Mouse (Mus musculus) midbrain, postnatal 0 days (tissue): Measurements from ENCODE around the gene Scube3. TPM values are rescaled to one million over a fixed set of nuclear protein-coding genes. Genes with fewer than 3 reads are reported as not detected.

Source experiments
- ATAC-seq: fragments of 200-750 bp; cut with Nextera tagmentation; 2 replicates; pipeline ENCODE4 v1.8.0; 2017; ENCODE audit warnings: moderate number of reproducible peaks, mild to moderate bottlenecking, moderate TSS enrichment, moderate library complexity; ENCODE audit not compliant: low FRiP score
- DNase-seq: peaks from one replicate; pipeline ENCODE4 v3.0.0-alpha.2; 2015; ENCODE audit warnings: low spot score
- H3K27ac ChIP-seq: fragments of 300-500 bp; sonication (generic); 2 replicates; pipeline ENCODE4 v1.5.1; 2014; ENCODE audit warnings: low read depth, mild to moderate bottlenecking, low read length, mixed read lengths
- H3K27me3 ChIP-seq: fragments of 300-500 bp; sonication (generic); 2 replicates; pipeline ENCODE4 v1.6.1; 2014; ENCODE audit warnings: low read length, control low read depth, mixed read lengths; ENCODE audit not compliant: insufficient read depth
- H3K36me3 ChIP-seq: fragments of 300-500 bp; sonication (generic); 2 replicates; pipeline ENCODE4 v1.6.1; 2014; ENCODE audit warnings: low read length, control low read depth, mixed read lengths; ENCODE audit not compliant: insufficient read depth
- H3K4me1 ChIP-seq: fragments of 300-500 bp; sonication (generic); 2 replicates; pipeline ENCODE4 v1.6.1; 2014; ENCODE audit warnings: mild to moderate bottlenecking, control low read depth, antibody characterized with exemption, low read length, mixed read lengths; ENCODE audit not compliant: insufficient read depth
- H3K4me2 ChIP-seq: fragments of 300-500 bp; sonication (generic); 2 replicates; pipeline ENCODE4 v1.6.1; 2014; ENCODE audit warnings: low read depth, mild to moderate bottlenecking, low read length, mixed read lengths; ENCODE audit not compliant: poor library complexity, severe bottlenecking
- H3K4me3 ChIP-seq: fragments of 300-500 bp; sonication (generic); 2 replicates; pipeline ENCODE4 v1.5.1; 2014; ENCODE audit warnings: low read depth, mild to moderate bottlenecking, low read length, moderate library complexity
- H3K9ac ChIP-seq: fragments of 300-500 bp; sonication (generic); replicated peaks from 2 replicates; pipeline ENCODE4 v1.6.1; 2014; ENCODE audit warnings: mild to moderate bottlenecking, low read length, moderate library complexity, mixed read lengths; ENCODE audit not compliant: poor library complexity, severe bottlenecking
- H3K9me3 ChIP-seq: fragments of 300-500 bp; sonication (generic); 2 replicates; pipeline ENCODE4 v1.6.1; 2016; ENCODE audit warnings: low read length, control low read depth
- CTCF ChIP-seq: IDR thresholded peaks from 2 replicates; pipeline ENCODE4 v1.5.1; 2016; ENCODE audit warnings: antibody characterized with exemption, mild to moderate bottlenecking
- WGBS: fragments of 180-500 bp; shearing (Covaris S2); extraction: QIAGEN DNeasy Blood & Tissue Kit; methylation state at CpG from one replicate; pipeline ENCODE4 v1.1.7; 2014; 5-methylcytosine and 5-hydroxymethylcytosine counted together
- polyA plus RNA-seq: library from polyadenylated mRNA; unstranded; fragments of >200 nt; fragmentation: Nextera tagmentation; extraction: Ambion mirVana; gene quantifications from 2 replicates; pipeline ENCODE4 v1.2.1, GENCODE M21; 2015
- total RNA-seq: library from RNA; depleted of rRNA; stranded (reverse); fragments of >200 nt; gene quantifications from 2 replicates; pipeline ENCODE4 v1.2.3, GENCODE M21; 2014; rRNA removed

Gene Scube3
- 19.9 and 24.7 TPM in 2 replicates for total RNA-seq
- 3.1 and 3.9 TPM in 2 replicates for polyA plus RNA-seq

DNA sequence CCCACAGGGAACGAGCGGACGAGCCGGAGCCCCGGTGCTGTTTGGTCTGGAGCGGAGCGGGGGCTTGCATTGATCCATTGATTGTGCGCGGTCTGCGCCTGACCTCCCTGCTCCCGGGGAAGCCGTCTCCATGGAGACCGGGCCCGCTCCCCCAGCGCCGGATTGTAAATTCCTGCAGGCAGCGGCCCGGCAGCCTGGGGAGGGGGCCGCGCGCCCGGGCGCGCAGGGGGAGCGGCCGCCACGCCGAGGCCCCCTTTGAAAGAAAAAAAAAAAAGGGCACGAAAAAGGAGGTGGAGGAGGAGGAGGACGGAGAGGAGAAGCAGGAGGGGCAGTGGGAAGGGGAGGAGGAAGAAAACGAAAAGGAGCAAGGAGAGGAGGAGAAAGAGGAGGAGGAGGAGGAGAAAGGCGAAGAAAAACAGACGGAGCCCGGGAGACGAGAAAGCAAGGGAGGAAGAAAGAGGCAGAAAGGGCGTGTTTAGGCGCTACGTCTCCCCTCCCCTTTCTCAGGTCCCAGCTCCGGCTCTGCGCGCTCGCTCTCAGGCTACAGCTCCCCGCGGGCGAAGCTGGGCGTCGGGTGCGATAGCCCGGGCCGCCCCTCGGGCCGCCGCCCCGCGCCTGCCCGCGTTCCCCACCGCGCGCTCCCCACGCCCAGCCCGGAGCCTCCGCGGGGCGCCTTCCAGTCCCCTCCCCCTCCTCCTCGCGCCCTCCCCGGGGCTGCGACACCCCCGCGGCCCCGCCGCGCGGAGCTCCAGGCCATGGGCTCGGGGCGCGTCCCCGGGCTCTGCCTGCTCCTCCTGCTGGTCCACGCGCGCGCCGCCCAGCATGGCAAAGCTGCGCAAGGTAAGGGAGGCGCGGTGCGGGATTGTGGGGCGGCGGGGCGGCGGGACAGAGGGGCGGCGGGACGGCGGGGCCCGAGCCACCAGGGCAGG lies at the start of gene Scube3:
Scube3 (plus strand) TSS at position 371 of the 929 bp plus-strand sequence.
- DNase-seq (peak; percentile 55), ATAC-seq (peak; percentile 25; the same call in 1 of the 2 replicates)
- Histone ChIP-seq H3K4me2 (peak within 1 kb of the TSS; percentile 93), H3K27me3 (no peaks in the 10 kb centered on the region), H3K4me1 (0 out of 2 replicates have a peak, but pooled peaks cover 11% of the 10 kb centered on the region), H3K27ac (peak within 1 kb of the TSS; percentile 85), H3K9ac (peak within 1 kb of the TSS; percentile 79), H3K9me3 (no peaks in the 10 kb centered on the region), H3K36me3 (no peaks in the 10 kb centered on the region), H3K4me3 (peak within 1 kb of the TSS; percentile 76)
- peak; percentile 23; the same call in 1 of the 2 replicates for TF ChIP-seq CTCF
- under 1% methylated on average over 68 of the region's 97 CpGs for WGBS

DNA sequence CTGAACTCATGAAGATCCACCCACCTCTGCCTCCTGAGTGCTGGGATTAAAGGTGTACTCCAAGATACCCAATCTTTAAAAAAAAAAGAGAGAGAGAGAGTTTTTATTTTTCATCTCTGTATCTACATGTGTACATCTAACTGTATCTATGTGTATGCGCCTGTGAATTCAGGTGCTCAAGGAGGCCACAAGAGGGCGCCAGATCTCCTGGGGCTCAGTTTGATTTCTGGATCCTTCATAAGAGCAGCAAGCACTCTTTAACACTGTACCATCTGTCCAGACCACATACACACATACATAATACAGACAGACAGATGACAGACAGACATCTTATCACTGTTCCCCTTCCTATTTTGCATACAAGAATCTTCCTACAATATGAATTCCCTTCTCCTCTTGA lies 49.6 kb upstream of the Scube3 start:
- DNase-seq (no peak), ATAC-seq (no peak)
- 86% methylated on average over 2 of the region's 2 CpGs for WGBS
- Histone ChIP-seq H3K27me3 (no peaks in the 10 kb centered on the region), H3K4me3 (no peak overlapping the region), H3K9ac (no peak overlapping the region), H3K36me3 (no peaks in the 10 kb centered on the region), H3K4me1 (0 out of 2 replicates have a peak, but pooled peaks cover 3% of the 10 kb centered on the region), H3K9me3 (no peaks in the 10 kb centered on the region), H3K27ac (no peak overlapping the region), H3K4me2 (no peak overlapping the region)
- TF ChIP-seq CTCF: peak; percentile 50

DNA sequence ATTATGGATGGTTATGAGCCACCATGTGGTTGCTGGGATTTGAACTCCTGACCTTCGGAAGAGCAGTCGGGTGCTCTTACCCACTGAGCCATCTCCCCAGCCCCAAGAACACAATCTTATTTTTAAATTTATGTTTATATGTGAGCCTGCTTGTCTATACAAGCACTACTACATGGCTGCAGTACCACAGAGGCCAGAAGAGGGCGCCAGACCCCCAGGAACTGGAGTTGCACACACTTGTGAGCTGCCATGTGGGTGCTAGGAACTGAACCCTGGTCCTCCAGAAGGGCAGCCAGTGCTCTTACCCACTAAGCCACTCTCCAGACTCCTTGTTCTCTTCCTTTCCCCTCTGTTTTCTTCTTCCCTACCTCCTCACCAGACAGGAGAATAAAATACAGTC lies 48.1 kb upstream of the Scube3 start:
- DNase-seq (no peak), ATAC-seq (no peak)
- TF ChIP-seq CTCF: peak; percentile 42
- no peaks in the 10 kb centered on the region for H3K9me3 ChIP-seq
- H3K27me3 ChIP-seq: no peaks in the 10 kb centered on the region
- no peak overlapping the region for H3K4me2 ChIP-seq
- H3K27ac ChIP-seq: no peak overlapping the region
- WGBS: 85% methylated on average over 3 of the region's 3 CpGs
- no peak overlapping the region for H3K4me3 ChIP-seq
- H3K36me3 ChIP-seq: no peaks in the 10 kb centered on the region
- no peaks in the 10 kb centered on the region for H3K4me1 ChIP-seq
- no peak overlapping the region for H3K9ac ChIP-seq

DNA sequence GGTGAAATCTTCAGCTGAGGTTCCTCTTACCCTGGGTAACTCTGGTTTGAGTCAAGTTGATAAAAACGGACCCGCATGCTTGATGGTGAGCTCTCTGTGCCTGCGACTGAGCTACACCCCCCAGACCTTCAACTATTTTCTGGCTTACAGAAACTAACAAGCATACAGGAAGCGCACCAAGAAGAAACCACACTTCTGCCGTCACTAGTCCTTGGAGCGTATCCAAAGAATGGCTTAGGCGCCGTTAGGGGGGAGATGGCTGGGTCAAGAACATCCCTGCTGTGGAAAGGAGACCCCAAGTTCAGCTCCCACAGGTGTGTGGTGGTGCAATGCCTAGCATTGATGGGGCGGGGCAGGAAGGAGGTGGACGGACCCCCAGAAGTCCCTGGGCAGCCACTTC lies 45.5 kb upstream of the Scube3 start:
- no peak for TF ChIP-seq CTCF
- no peak overlapping the region for H3K9ac ChIP-seq
- DNase-seq: no peak
- H3K36me3 ChIP-seq: no peaks in the 10 kb centered on the region
- ATAC-seq: no peak
- H3K9me3 ChIP-seq: no peaks in the 10 kb centered on the region
- no peak overlapping the region for H3K4me3 ChIP-seq
- no peak overlapping the region for H3K4me2 ChIP-seq
- WGBS: 80% methylated on average over 10 of the region's 10 CpGs
- H3K27ac ChIP-seq: no peak overlapping the region
- no peaks in the 10 kb centered on the region for H3K4me1 ChIP-seq
- no peaks in the 10 kb centered on the region for H3K27me3 ChIP-seq

DNA sequence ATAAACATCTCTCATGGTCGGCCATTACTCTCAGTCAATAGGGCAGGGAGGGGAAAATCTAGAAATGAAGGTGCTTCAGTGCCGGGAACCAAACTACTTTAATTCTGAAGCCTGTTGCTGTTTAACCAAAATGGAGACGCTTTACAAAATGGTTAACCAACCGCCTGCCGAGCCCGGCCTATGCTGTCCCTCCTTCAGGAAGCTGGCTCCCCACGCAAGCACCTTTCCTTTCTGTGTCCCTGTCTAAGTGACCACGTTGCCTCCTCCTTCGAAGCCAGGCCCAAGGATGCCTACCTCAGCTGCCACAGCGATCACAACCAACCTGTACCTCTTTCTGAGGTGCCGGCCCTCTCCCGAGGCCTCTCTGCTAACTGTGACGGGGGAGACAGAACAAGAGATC lies 44.6 kb upstream of the Scube3 start:
- no peaks in the 10 kb centered on the region for H3K9me3 ChIP-seq
- WGBS: 95% methylated on average over 13 of the region's 13 CpGs
- H3K4me3 ChIP-seq: no peak overlapping the region
- H3K4me2 ChIP-seq: no peak overlapping the region
- no peaks in the 10 kb centered on the region for H3K27me3 ChIP-seq
- ATAC-seq: no peak
- H3K36me3 ChIP-seq: no peaks in the 10 kb centered on the region
- no peak for DNase-seq
- no peak for TF ChIP-seq CTCF
- no peaks in the 10 kb centered on the region for H3K4me1 ChIP-seq
- no peak overlapping the region for H3K27ac ChIP-seq
- H3K9ac ChIP-seq: no peak overlapping the region

DNA sequence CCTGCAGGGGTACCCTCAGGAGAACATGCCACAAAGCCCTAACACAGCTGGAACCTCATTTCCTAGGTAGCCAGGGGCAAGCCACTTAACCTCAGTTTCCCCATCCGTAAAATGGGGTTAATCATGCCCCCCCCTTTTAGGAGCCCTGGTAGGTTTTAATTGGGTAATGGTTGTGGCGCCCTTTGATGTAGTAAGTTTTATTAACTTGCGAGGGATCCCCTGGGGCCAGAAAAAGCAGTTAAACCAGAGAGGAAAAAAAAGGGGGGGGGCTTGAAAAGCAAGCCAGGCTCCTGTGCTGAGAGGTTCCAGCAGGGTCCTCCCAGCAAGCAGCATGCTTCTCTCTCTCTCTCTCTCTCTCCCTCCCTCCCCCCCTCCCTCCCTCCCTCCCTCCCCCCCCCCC lies 42.9 kb upstream of the Scube3 start:
- no peak overlapping the region for H3K4me3 ChIP-seq
- H3K9me3 ChIP-seq: no peaks in the 10 kb centered on the region
- no peak for TF ChIP-seq CTCF
- H3K9ac ChIP-seq: no peak overlapping the region
- no peak for ATAC-seq
- H3K36me3 ChIP-seq: no peaks in the 10 kb centered on the region
- no peak for DNase-seq
- no peak overlapping the region for H3K4me2 ChIP-seq
- no peaks in the 10 kb centered on the region for H3K4me1 ChIP-seq
- H3K27me3 ChIP-seq: no peaks in the 10 kb centered on the region
- H3K27ac ChIP-seq: no peak overlapping the region
- 51% methylated on average over 3 of the region's 3 CpGs for WGBS
